Mouse (Mus musculus) cerebellum, adult 2 months (tissue): ENCODE results near the gene Dnajc11. TPM values are rescaled to one million over a fixed set of nuclear protein-coding genes. Genes with fewer than 3 reads are reported as not detected.

ENCODE experiments used
- DNase-seq, 2 experiments: peaks; one replicate each; pipeline ENCODE4 v3.0.0; 2021
- H3K27ac ChIP-seq: fragments of 200-500 bp; 2 replicates; pipeline ENCODE4 v1.5.1; 2012; ENCODE audit warnings: low read length, control low read depth, inconsistent platforms; ENCODE audit not compliant: insufficient read depth
- H3K27me3 ChIP-seq: fragments of 200-500 bp; 2 replicates; pipeline ENCODE4 v1.6.1; 2012; ENCODE audit warnings: inconsistent platforms, mild to moderate bottlenecking, low read length, moderate library complexity; ENCODE audit not compliant: control insufficient read depth, insufficient read depth
- H3K4me1 ChIP-seq: fragments of 200-500 bp; 2 replicates; pipeline ENCODE4 v1.6.1; 2011; ENCODE audit warnings: low read length; ENCODE audit not compliant: control insufficient read depth, insufficient read depth
- H3K4me3 ChIP-seq: fragments of 200-500 bp; replicated peaks from 2 replicates; pipeline ENCODE3; 2011; ENCODE audit warnings: mild to moderate bottlenecking, low read depth, low read length, control low read depth; ENCODE audit not compliant: insufficient read depth
- CTCF ChIP-seq: fragments of 200-500 bp; IDR thresholded peaks from 2 replicates; pipeline ENCODE4 v1.5.1; 2011; ENCODE audit warnings: low read depth, mild to moderate bottlenecking, control low read depth, low read length, moderate library complexity, borderline replicate concordance; ENCODE audit not compliant: insufficient read depth
- POLR2A ChIP-seq: fragments of 200-500 bp; IDR thresholded peaks from 2 replicates; pipeline ENCODE4 v1.6.1; 2011; ENCODE audit warnings: low read length, control low read depth, borderline replicate concordance; ENCODE audit not compliant: insufficient read depth
- WGBS: fragments of 180-500 bp; shearing (Covaris S2); methylation state at CpG from one replicate; pipeline ENCODE4 v1.1.7; 2018; 5-methylcytosine and 5-hydroxymethylcytosine counted together
- polyA plus RNA-seq: library from polyadenylated mRNA; depleted of rRNA; stranded (reverse); fragments of >200 nt; gene quantifications from 2 replicates; pipeline ENCODE4 v1.2.3, GENCODE M21; 2012

Gene Dnajc11
- polyA plus RNA-seq, 1 experiment: 77.0 TPM

- 75% methylated on average over 11 of the region's 11 CpGs for WGBS
- Histone ChIP-seq H3K27me3 (no peaks in the 10 kb centered on the region), H3K4me3 (no peak overlapping the region), H3K4me1 (peaks cover 16% of the 10 kb centered on the region), H3K27ac (no peak overlapping the region)
- DNase-seq: no peak
- TF ChIP-seq POLR2A (no peak), CTCF (0 out of 2 replicates have a peak, but pooled peaks have one; percentile 18)
These were observed 32.1 kb upstream of the Dnajc11 start for GRCm38 (mm10) chr4:151901422-151901821.

DNA sequence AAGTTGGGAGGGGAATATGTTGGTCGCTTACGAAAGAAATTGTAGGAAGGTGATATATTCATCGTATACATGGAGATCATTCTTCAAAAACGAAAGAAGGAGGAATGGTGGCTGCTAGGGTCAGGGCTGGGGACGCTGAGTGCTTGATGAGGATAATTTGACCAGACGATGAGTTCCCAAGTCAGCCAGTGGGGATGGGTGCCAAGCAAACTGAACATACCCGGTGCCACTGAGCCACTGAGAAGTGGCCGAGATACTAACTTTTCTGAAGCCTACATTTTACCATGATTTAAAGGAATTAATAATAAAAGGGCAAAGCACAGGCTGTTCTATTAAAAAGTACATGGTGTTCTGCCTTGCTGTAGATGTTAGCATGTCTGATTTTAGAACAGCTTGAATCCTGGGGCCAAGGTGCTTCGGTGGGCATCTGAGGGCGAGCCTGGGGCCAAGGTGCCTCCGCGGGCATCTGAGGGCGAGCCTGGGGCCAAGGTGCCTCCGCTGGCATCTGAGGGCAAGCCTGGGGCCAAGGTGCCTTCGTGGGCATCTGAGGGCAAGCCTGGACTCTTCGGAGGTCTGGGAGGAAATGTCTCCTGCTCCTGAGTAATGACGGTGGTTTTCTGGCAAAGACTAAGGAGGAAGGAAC, 31.3 kb upstream of the Dnajc11 start:
- DNase-seq: no peak
- Histone ChIP-seq H3K27ac (peak overlapping the region; percentile 54), H3K4me1 (peaks cover 16% of the 10 kb centered on the region), H3K4me3 (no peak overlapping the region), H3K27me3 (no peaks in the 10 kb centered on the region)
- 36% methylated on average over 17 of the region's 17 CpGs for WGBS
- TF ChIP-seq POLR2A (no peak), CTCF (no peak)

DNA sequence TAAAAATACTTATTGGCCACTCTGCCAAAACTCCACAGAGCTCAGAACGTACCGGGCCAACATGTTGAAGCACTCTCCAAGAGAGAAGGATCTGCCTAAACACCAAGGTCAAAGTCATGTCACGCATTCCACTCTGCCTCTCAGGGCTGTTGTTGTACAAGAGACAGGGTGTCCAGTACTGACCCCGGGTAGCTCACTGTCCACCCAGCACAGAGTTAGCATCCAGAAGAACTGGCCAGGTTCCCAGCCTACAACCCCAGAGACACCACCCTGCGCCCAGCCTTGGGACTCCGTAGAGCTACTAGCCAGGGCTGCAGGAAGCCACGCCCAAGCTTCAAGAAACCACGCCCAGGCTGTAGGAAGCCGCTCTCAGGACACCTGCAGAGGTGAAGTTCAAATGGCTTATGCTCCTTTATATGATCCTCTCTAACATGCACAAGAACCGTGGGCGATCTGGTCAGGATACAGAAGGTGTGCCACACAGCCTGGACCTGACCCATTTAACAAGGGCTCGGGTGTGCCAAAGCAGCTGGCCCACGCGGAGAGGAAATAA, 30.7 kb upstream of the Dnajc11 start:
- peak; percentile 74 to 78 for DNase-seq
- no peak for TF ChIP-seq CTCF
- TF ChIP-seq POLR2A: no peak
- peak overlapping the region; percentile 9; the same call in 1 of the 2 replicates for H3K27ac ChIP-seq
- H3K27me3 ChIP-seq: no peaks in the 10 kb centered on the region
- peaks cover 16% of the 10 kb centered on the region for H3K4me1 ChIP-seq
- 6% methylated on average over 14 of the region's 14 CpGs for WGBS
- peak overlapping the region; percentile 13 for H3K4me3 ChIP-seq

DNA sequence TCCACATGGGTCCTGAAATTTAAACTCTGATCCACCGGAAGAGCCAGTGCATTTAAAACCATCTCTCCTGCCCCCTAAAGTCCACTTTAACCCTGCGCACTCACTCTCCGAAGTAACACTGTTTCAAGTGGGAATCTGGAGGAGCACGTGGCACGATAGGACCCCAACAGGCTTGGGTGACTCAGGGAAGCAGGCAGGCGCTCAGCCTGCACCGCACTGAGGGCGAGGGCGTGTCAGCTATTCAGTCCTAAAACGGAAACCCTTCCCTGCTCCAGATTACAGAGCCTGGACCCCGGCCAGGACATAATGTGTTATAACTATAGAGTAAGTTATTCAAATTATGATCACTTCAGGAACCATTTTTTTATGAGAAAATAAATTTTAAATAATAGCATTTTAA, 29.4 kb upstream of the Dnajc11 start:
- Histone ChIP-seq H3K4me1 (peaks cover 16% of the 10 kb centered on the region), H3K27ac (no peak overlapping the region), H3K4me3 (no peak overlapping the region), H3K27me3 (no peaks in the 10 kb centered on the region)
- no peak for TF ChIP-seq CTCF
- TF ChIP-seq POLR2A: no peak
- no peak for DNase-seq
- WGBS: 76% methylated on average over 11 of the region's 11 CpGs

DNA sequence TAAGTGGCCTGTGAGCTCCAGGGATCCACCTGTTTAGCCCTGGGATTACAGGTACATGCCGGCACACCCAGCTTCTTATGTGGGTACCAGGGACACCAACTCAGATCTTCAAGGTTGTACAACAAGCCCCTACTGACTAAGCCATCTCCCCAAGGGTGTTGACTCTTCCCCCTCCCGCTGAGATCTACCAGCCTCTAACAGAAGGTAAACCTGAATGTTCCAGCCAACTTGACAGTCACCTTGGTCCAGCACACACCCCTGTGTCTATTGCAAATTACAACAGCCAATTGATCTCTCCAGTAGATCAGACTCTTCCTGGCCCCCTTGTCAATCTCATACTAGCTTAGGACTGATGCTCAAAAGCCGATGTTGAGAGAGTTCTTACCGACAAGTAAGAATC, 27.9 kb upstream of the Dnajc11 start:
- no peak overlapping the region for H3K4me3 ChIP-seq
- no peaks in the 10 kb centered on the region for H3K27me3 ChIP-seq
- TF ChIP-seq POLR2A (no peak), CTCF (no peak)
- no peak overlapping the region for H3K27ac ChIP-seq
- peaks cover 16% of the 10 kb centered on the region for H3K4me1 ChIP-seq
- DNase-seq: no peak
- 89% methylated on average over 4 of the region's 4 CpGs for WGBS

DNA sequence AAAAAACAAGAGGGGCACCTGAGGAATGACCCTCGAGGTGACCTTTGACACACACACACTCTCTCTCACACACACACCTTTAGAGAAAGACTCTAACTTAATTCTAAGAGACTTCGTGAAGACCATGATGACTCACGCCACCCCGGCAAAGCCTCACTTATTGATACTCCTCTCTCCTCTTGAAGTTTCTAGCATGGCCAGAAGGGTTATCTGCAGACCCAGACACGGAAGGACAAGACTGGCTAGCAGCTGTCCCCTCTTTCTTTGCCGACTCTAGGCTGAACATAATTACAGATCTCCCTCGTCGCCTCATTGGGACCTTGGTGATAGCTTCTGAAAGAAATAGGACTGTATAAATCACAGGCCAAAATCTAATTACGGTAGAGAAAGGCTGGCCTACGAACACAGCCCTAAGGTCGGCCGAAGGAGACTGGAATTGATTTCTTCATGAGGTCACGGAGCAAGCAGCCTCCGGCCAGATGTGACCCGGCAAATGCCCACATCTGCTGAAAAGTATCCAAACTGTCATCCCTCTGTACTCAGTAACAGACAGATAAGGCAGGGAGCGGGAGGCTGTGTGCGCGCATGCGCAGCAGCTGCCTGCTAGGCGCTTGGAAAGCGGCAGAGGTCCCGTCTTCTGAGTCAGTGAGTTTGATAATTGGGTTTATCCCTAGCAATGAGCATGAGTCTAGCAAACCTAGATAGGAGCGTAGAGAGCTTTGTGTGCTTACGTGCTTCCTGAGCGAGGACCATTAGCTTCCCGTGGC, 25.7 kb upstream of the Dnajc11 start:
- WGBS: 86% methylated on average over 26 of the region's 26 CpGs
- Histone ChIP-seq H3K4me1 (peaks cover 8% of the 10 kb centered on the region), H3K27me3 (no peaks in the 10 kb centered on the region), H3K27ac (no peak overlapping the region), H3K4me3 (no peak overlapping the region)
- DNase-seq: no peak
- TF ChIP-seq POLR2A: no peak
- TF ChIP-seq CTCF: no peak

GRCm38 (mm10) chr4:151908809-151909208, 24.7 kb upstream of the Dnajc11 start:
- no peak overlapping the region for H3K27ac ChIP-seq

DNA sequence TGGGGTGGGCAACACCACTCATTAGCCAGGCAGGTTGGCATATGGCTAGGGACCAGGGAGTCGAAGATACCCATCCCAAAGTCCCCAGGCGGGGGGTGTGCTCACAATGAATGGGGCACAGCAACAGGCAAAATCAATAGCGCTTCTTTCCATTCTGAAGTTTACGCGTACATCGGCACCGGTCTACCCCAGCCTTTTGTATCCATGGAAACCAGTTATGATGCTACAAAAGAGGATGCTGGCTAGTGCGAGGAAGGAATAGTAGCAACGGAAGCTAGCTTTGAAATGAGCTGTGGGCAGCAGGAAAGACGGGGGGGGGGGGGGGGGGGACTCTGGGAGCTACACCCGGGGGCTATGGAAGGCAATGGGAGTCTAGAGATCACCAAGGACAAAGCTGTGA, 17.2 kb upstream of the Dnajc11 start:
- WGBS: 53% methylated on average over 11 of the region's 11 CpGs

More at GRCm38 (mm10) chr4:151908809-151909208, 24.7 kb upstream of the Dnajc11 start:
- no peaks in the 10 kb centered on the region for H3K27me3 ChIP-seq
- no peaks in the 10 kb centered on the region for H3K4me1 ChIP-seq
- no peak overlapping the region for H3K4me3 ChIP-seq
- no peak for DNase-seq
- no peak for TF ChIP-seq POLR2A
- WGBS: 76% methylated on average over 8 of the region's 8 CpGs

More for the DNA sequence above, 17.2 kb upstream of the Dnajc11 start:
- Histone ChIP-seq H3K27me3 (no peaks in the 10 kb centered on the region), H3K27ac (no peak overlapping the region), H3K4me3 (no peak overlapping the region), H3K4me1 (no peaks in the 10 kb centered on the region)
- DNase-seq: no peak
- no peak for TF ChIP-seq POLR2A
- no peak for TF ChIP-seq CTCF
